Mouse (Mus musculus): Measurements from ENCODE around the gene Lpin2. TPM values are rescaled to one million over a fixed set of nuclear protein-coding genes. Genes with fewer than 3 reads are reported as not detected.
A peak's percentile ranks its signal among the peaks of the same experiment; 100 is the strongest.

Gene Lpin2
- polyA plus RNA-seq, 1 experiment from 2014 or later = 65.8 TPM

- Histone ChIP-seq H3K9ac (replicated peaks; ENCODE audit: low read depth) (no peak overlapping the region), H3K27ac (ENCODE audit: low read length) (no peak overlapping the region), H3K4me2 (replicated peaks; ENCODE audit: low read depth, low read length) (no peak overlapping the region), H3K4me3 (ENCODE audit: low read depth, low read length) (no peak overlapping the region), H3K4me1 (ENCODE audit: insufficient read depth, low read depth, low read length) (peaks cover 4% of the 10 kb centered on the region; the same call in 1 of the 2 replicates), H3K27me3 (replicated peaks; ENCODE audit: insufficient read depth, low read length) (no peaks in the 10 kb centered on the region), H3K9me3 (ENCODE audit: low read length) (no peaks in the 10 kb centered on the region), H3K36me3 (ENCODE audit: insufficient read depth, low read length) (no peaks in the 10 kb centered on the region)
- TF ChIP-seq CTCF (IDR thresholded peaks at IDR 0.05) (no peak), EP300 (IDR thresholded peaks at IDR 0.05) (no peak)
- ATAC-seq (no peak), DNase-seq (ENCODE audit: low spot score) (no peak)
- WGBS = 85% methylated on average over 11 of the region's 11 CpGs
These were observed 2.6 kb upstream of the Lpin2 start for GRCm38 (mm10) chr17:71179551-71180309.

- H3K4me1 ChIP-seq (ENCODE audit: insufficient read depth, low read depth, low read length) = peaks cover 4% of the 10 kb centered on the region; the same call in 1 of the 2 replicates
- H3K27ac ChIP-seq (ENCODE audit: low read length) = no peak overlapping the region
- WGBS = 92% methylated on average over 4 of the region's 4 CpGs
- no peak overlapping the region for H3K4me2 ChIP-seq (replicated peaks; ENCODE audit: low read depth, low read length)
- no peak overlapping the region for H3K4me3 ChIP-seq (ENCODE audit: low read depth, low read length)
- ATAC-seq = no peak
- TF ChIP-seq EP300 (IDR thresholded peaks at IDR 0.05) = no peak
- no peak for TF ChIP-seq CTCF (IDR thresholded peaks at IDR 0.05)
- no peaks in the 10 kb centered on the region for H3K9me3 ChIP-seq (ENCODE audit: low read length)
- no peaks in the 10 kb centered on the region for H3K27me3 ChIP-seq (replicated peaks; ENCODE audit: insufficient read depth, low read length)
- H3K9ac ChIP-seq (replicated peaks; ENCODE audit: low read depth) = no peak overlapping the region
- no peak for DNase-seq (ENCODE audit: low spot score)
- no peaks in the 10 kb centered on the region for H3K36me3 ChIP-seq (ENCODE audit: insufficient read depth, low read length)
These were observed 1.8 kb upstream of the Lpin2 start for GRCm38 (mm10) chr17:71180601-71181000.

- Histone ChIP-seq H3K27ac (ENCODE audit: low read length) (peak overlapping the region; percentile 94), H3K9me3 (ENCODE audit: low read length) (no peaks in the 10 kb centered on the region), H3K4me1 (ENCODE audit: insufficient read depth, low read depth, low read length) (peaks cover 9% of the 10 kb centered on the region; the same call in 1 of the 2 replicates), H3K36me3 (ENCODE audit: insufficient read depth, low read length) (no peaks in the 10 kb centered on the region), H3K4me3 (ENCODE audit: low read depth, low read length) (peak overlapping the region; percentile 93), H3K9ac (replicated peaks; ENCODE audit: low read depth) (peak overlapping the region; percentile 88), H3K4me2 (replicated peaks; ENCODE audit: low read depth, low read length) (peak overlapping the region; percentile 77), H3K27me3 (replicated peaks; ENCODE audit: insufficient read depth, low read length) (no peaks in the 10 kb centered on the region)
- peak; percentile 96 for DNase-seq (ENCODE audit: low spot score)
- ATAC-seq = peak; percentile 96
- TF ChIP-seq EP300 (IDR thresholded peaks at IDR 0.05) (no peak), CTCF (IDR thresholded peaks at IDR 0.05) (no peak)
- WGBS = under 1% methylated on average over 44 of the region's 71 CpGs
These were observed 704 bp downstream of the Lpin2 start for GRCm38 (mm10) chr17:71182871-71183656.

GRCm38 (mm10) chr17:71183657-71184261 lies 1.4 kb downstream of the Lpin2 start:
- H3K4me2 ChIP-seq (replicated peaks; ENCODE audit: low read depth, low read length) = peak overlapping the region; percentile 77
- peak overlapping the region; percentile 93 for H3K4me3 ChIP-seq (ENCODE audit: low read depth, low read length)
- no peak for ATAC-seq
- peak; percentile 57 for DNase-seq (ENCODE audit: low spot score)
- H3K9me3 ChIP-seq (ENCODE audit: low read length) = no peaks in the 10 kb centered on the region
- 0% methylated on average over 51 of the region's 79 CpGs for WGBS
- TF ChIP-seq EP300 (IDR thresholded peaks at IDR 0.05) = no peak
- TF ChIP-seq CTCF (IDR thresholded peaks at IDR 0.05) = no peak
- peak overlapping the region; percentile 88 for H3K9ac ChIP-seq (replicated peaks; ENCODE audit: low read depth)
- peak overlapping the region; percentile 94 for H3K27ac ChIP-seq (ENCODE audit: low read length)
- H3K4me1 ChIP-seq (ENCODE audit: insufficient read depth, low read depth, low read length) = peaks cover 9% of the 10 kb centered on the region; the same call in 1 of the 2 replicates
- H3K27me3 ChIP-seq (replicated peaks; ENCODE audit: insufficient read depth, low read length) = no peaks in the 10 kb centered on the region
- no peaks in the 10 kb centered on the region for H3K36me3 ChIP-seq (ENCODE audit: insufficient read depth, low read length)

GRCm38 (mm10) chr17:71184356-71185111 lies 2.2 kb downstream of the Lpin2 start:
- peak; percentile 52 for DNase-seq (ENCODE audit: low spot score)
- Histone ChIP-seq H3K4me1 (ENCODE audit: insufficient read depth, low read depth, low read length) (peaks cover 9% of the 10 kb centered on the region; the same call in 1 of the 2 replicates), H3K27me3 (replicated peaks; ENCODE audit: insufficient read depth, low read length) (no peaks in the 10 kb centered on the region), H3K36me3 (ENCODE audit: insufficient read depth, low read length) (no peaks in the 10 kb centered on the region), H3K27ac (ENCODE audit: low read length) (peak overlapping the region; percentile 94), H3K9me3 (ENCODE audit: low read length) (no peaks in the 10 kb centered on the region), H3K9ac (replicated peaks; ENCODE audit: low read depth) (peak overlapping the region; percentile 88), H3K4me2 (replicated peaks; ENCODE audit: low read depth, low read length) (peak overlapping the region; percentile 77), H3K4me3 (ENCODE audit: low read depth, low read length) (peak overlapping the region; percentile 93)
- WGBS = 6% methylated on average over 22 of the region's 22 CpGs
- ATAC-seq = no peak
- no peak for TF ChIP-seq EP300 (IDR thresholded peaks at IDR 0.05)
- TF ChIP-seq CTCF (IDR thresholded peaks at IDR 0.05) = no peak

All from lung, postnatal 0 days (tissue).